ENCODE assay signal across 23 mouse cellular contexts in genomic region chr13:31716771-31717170, GRCm38 (mm10).
DNase-seq lines count a peak whose midpoint lies in the region; ATAC-seq lines count a peak whose summit lies in the region.
"Had no signal": no experiment of that assay in that cellular context is flagged by ENCODE, and none has a peak within 500 bp of the region (broad histone marks: within the 10 kb centered on the region; RNA-seq: fewer than 3 reads in every experiment).

No protein-coding gene starts in this region.

- no peak overlapping the region for H3K4me3 ChIP-seq in limb, embryonic 13.5 days
- H3K4me3 ChIP-seq: embryonic facial prominence, embryonic 15.5 days; erythroblast, embryonic 14.5 days; forebrain, embryonic 10.5 days; heart, adult 2 months; heart, embryonic 15.5 days; hindbrain, embryonic 10.5 days had no signal

- H3K9ac ChIP-seq in limb, embryonic 13.5 days = no peak overlapping the region
- H3K9ac ChIP-seq: embryonic facial prominence, embryonic 15.5 days; heart, embryonic 15.5 days; hindbrain, embryonic 14.5 days had no signal

- H3K4me2 ChIP-seq in limb, embryonic 13.5 days (replicated peaks) = no peak overlapping the region; the same call in 1 of the 2 replicates
- H3K4me2 ChIP-seq: embryonic facial prominence, embryonic 15.5 days; heart, embryonic 11.5 days; heart, embryonic 15.5 days; hindbrain, embryonic 14.5 days had no signal

- H3K36me3 ChIP-seq in limb, embryonic 13.5 days = no peaks in the 10 kb centered on the region
- H3K36me3 ChIP-seq: embryonic facial prominence, embryonic 15.5 days; forebrain, embryonic 10.5 days; heart, embryonic 15.5 days; hindbrain, embryonic 10.5 days had no signal

- DNase-seq in heart, adult 11 months = peak; percentile 70
- no peak for DNase-seq in heart, postnatal 25 days (ENCODE audit: low spot score)
- peak; percentile 50 for DNase-seq in hindlimb bud, embryonic 11.5 days (ENCODE audit: extremely low spot score, low read depth, low spot score)
- no peak for DNase-seq in layer of hippocampus, postnatal 10 days (ENCODE audit: low spot score in 2 of 2)
- DNase-seq: adrenal gland, adult 8-10 months; cerebellum, adult 11 months; cerebellum, adult 8-10 months; cerebellum, postnatal 14 days; gastrocnemius, postnatal 10 days; heart, adult 2 months; heart, postnatal 14 days had no signal

- H3K27me3 ChIP-seq in limb, embryonic 13.5 days = peaks cover 4% of the 10 kb centered on the region; the same call in 1 of the 2 replicates
- H3K27me3 ChIP-seq: CH12.LX; embryonic facial prominence, embryonic 15.5 days; heart, embryonic 15.5 days had no signal

- 0 out of 2 replicates have a peak overlapping the region, but pooled peaks have one; percentile 10 for H3K27ac ChIP-seq in limb, embryonic 13.5 days
- H3K27ac ChIP-seq: embryonic facial prominence, embryonic 15.5 days; forebrain, embryonic 10.5 days; heart, adult 2 months; heart, embryonic 15.5 days; hindbrain, embryonic 10.5 days; hindbrain, embryonic 14.5 days had no signal

- intact Hi-C loops in heart, postnatal 25 days (cut with DNase I) = no loop called here

- H3K4me1 ChIP-seq in limb, embryonic 13.5 days = peaks cover 33% of the 10 kb centered on the region
- H3K4me1 ChIP-seq: embryonic facial prominence, embryonic 15.5 days; forebrain, embryonic 10.5 days; heart, embryonic 15.5 days had no signal

- H3K9me3 ChIP-seq in limb, embryonic 13.5 days = peaks cover 3% of the 10 kb centered on the region; the same call in 1 of the 2 replicates
- H3K9me3 ChIP-seq: embryonic facial prominence, embryonic 15.5 days; forebrain, embryonic 10.5 days; heart, embryonic 15.5 days; hindbrain, embryonic 10.5 days had no signal

- 2% methylated on average over 2 of the region's 2 CpGs for WGBS in limb, embryonic 13.5 days

- no peak for ATAC-seq in limb, embryonic 13.5 days (ENCODE audit: low FRiP score, low read depth)
- no peak for ATAC-seq in frontal cortex, adult (ENCODE audit: low TSS enrichment)
- ATAC-seq: forebrain, embryonic 14.5 days; Patski had no signal

Comparison
In these comparisons a context has a peak if more than half of its experiments do, and no peak if none do; other contexts are left out.
1. DNase-seq: peak in heart, adult 11 months (single experiment) and hindlimb bud, embryonic 11.5 days (single experiment); none in heart, postnatal 25 days (single experiment) and layer of hippocampus, postnatal 10 days (0 of 2).